Mouse (Mus musculus) midbrain, embryonic 12.5 days (tissue): ENCODE data around the gene Maml1. TPM values are rescaled to one million over a fixed set of nuclear protein-coding genes. Genes with fewer than 3 reads are reported as not detected.

Source experiments
- ATAC-seq: fragments of 200-750 bp; cut with Nextera tagmentation; 2 replicates; pipeline ENCODE4 v1.8.0; 2017; ENCODE audit warnings: low read depth, moderate TSS enrichment, moderate library complexity; ENCODE audit not compliant: low FRiP score
- H3K27ac ChIP-seq: fragments of 300-500 bp; sonication (generic); replicated peaks from 2 replicates; pipeline ENCODE4 v1.5.1; 2016; ENCODE audit warnings: mild to moderate bottlenecking
- H3K27me3 ChIP-seq: fragments of 300-500 bp; sonication (generic); 2 replicates; pipeline ENCODE4 v1.6.1; 2016; ENCODE audit warnings: mild to moderate bottlenecking
- H3K36me3 ChIP-seq: fragments of 300-500 bp; sonication (generic); 2 replicates; pipeline ENCODE4 v1.6.1; 2016
- H3K4me1 ChIP-seq: fragments of 300-500 bp; sonication (generic); 2 replicates; pipeline ENCODE4 v1.6.1; 2016
- H3K4me2 ChIP-seq: fragments of 300-500 bp; sonication (generic); replicated peaks from 2 replicates; pipeline ENCODE4 v1.6.1; 2016; ENCODE audit warnings: mild to moderate bottlenecking, moderate library complexity
- H3K4me3 ChIP-seq: fragments of 300-500 bp; sonication (generic); 2 replicates; pipeline ENCODE4 v1.5.1; 2016; ENCODE audit warnings: mild to moderate bottlenecking
- H3K9ac ChIP-seq: fragments of 300-500 bp; sonication (generic); replicated peaks from 2 replicates; pipeline ENCODE4 v1.6.1; 2016; ENCODE audit warnings: mild to moderate bottlenecking, moderate library complexity
- H3K9me3 ChIP-seq: fragments of 300-500 bp; sonication (generic); 2 replicates; pipeline ENCODE4 v1.6.1; 2016; ENCODE audit warnings: mild to moderate bottlenecking
- WGBS: fragments of 180-500 bp; shearing (Covaris S2); methylation state at CpG from one replicate; pipeline ENCODE4 v1.1.7; 2016; 5-methylcytosine and 5-hydroxymethylcytosine counted together
- polyA plus RNA-seq: library from polyadenylated mRNA; unstranded; fragments of >200 nt; fragmentation: Nextera tagmentation; extraction: Ambion mirVana; gene quantifications from 2 replicates; pipeline ENCODE4 v1.2.1, GENCODE M21; 2016

Maml1 gene
- 6.4 and 6.6 TPM in 2 replicates for polyA plus RNA-seq

GRCm38 (mm10) chr11:50292190-50292855 is at the start of gene Maml1:
TSS of gene Maml1 (minus strand) at chr11:50292311.
- Histone ChIP-seq H3K27ac (peak within 1 kb of the TSS; percentile 98), H3K4me3 (peak within 1 kb of the TSS; percentile 91), H3K4me1 (peaks cover 27% of the 10 kb centered on the region), H3K9me3 (no peaks in the 10 kb centered on the region), H3K36me3 (peaks cover 28% of the 10 kb centered on the region), H3K9ac (peak within 1 kb of the TSS; percentile 94), H3K4me2 (peak within 1 kb of the TSS; percentile 80), H3K27me3 (no peaks in the 10 kb centered on the region)
- ATAC-seq = peak; percentile 98
- WGBS = under 1% methylated on average over 45 of the region's 45 CpGs

- Histone ChIP-seq H3K4me3 (no peak overlapping the region), H3K27me3 (no peaks in the 10 kb centered on the region), H3K4me1 (no peaks in the 10 kb centered on the region), H3K36me3 (no peaks in the 10 kb centered on the region), H3K9me3 (no peaks in the 10 kb centered on the region), H3K9ac (no peak overlapping the region), H3K4me2 (no peak overlapping the region), H3K27ac (no peak overlapping the region)
- no peak for ATAC-seq
- WGBS = 58% methylated on average over 4 of the region's 4 CpGs
These were observed 44.8 kb upstream of the Maml1 start for GRCm38 (mm10) chr11:50336891-50337290.

GRCm38 (mm10) chr11:50336126-50336525 is 44.0 kb upstream of the Maml1 start:
- no peak overlapping the region for H3K27ac ChIP-seq
- no peaks in the 10 kb centered on the region for H3K4me1 ChIP-seq
- H3K27me3 ChIP-seq = no peaks in the 10 kb centered on the region
- WGBS = 52% methylated on average over 1 of the region's 1 CpGs
- H3K36me3 ChIP-seq = no peaks in the 10 kb centered on the region
- H3K4me3 ChIP-seq = no peak overlapping the region
- H3K9me3 ChIP-seq = no peaks in the 10 kb centered on the region
- no peak for ATAC-seq
- H3K9ac ChIP-seq = no peak overlapping the region
- no peak overlapping the region for H3K4me2 ChIP-seq

- Histone ChIP-seq H3K27me3 (no peaks in the 10 kb centered on the region), H3K4me1 (no peaks in the 10 kb centered on the region), H3K36me3 (peaks cover 9% of the 10 kb centered on the region), H3K27ac (no peak overlapping the region), H3K9ac (no peak overlapping the region), H3K4me2 (no peak overlapping the region), H3K4me3 (no peak overlapping the region), H3K9me3 (no peaks in the 10 kb centered on the region)
- ATAC-seq = no peak
- WGBS = 85% methylated on average over 3 of the region's 3 CpGs
These were observed 41.1 kb upstream of the Maml1 start for GRCm38 (mm10) chr11:50333181-50333580.

- no peak for ATAC-seq
- Histone ChIP-seq H3K9me3 (no peaks in the 10 kb centered on the region), H3K4me2 (no peak overlapping the region), H3K4me1 (peaks cover 12% of the 10 kb centered on the region), H3K9ac (no peak overlapping the region), H3K4me3 (no peak overlapping the region), H3K27me3 (no peaks in the 10 kb centered on the region), H3K36me3 (peaks cover 10% of the 10 kb centered on the region), H3K27ac (no peak overlapping the region)
- 95% methylated on average over 1 of the region's 1 CpGs for WGBS
These were observed 37.3 kb upstream of the Maml1 start for GRCm38 (mm10) chr11:50329378-50329777.

GRCm38 (mm10) chr11:50328075-50328625 is 36.0 kb upstream of the Maml1 start:
- H3K27me3 ChIP-seq = no peaks in the 10 kb centered on the region
- no peak overlapping the region for H3K27ac ChIP-seq
- no peaks in the 10 kb centered on the region for H3K9me3 ChIP-seq
- no peak overlapping the region for H3K9ac ChIP-seq
- no peak overlapping the region for H3K4me3 ChIP-seq
- peaks cover 24% of the 10 kb centered on the region for H3K4me1 ChIP-seq
- no peak for ATAC-seq
- peaks cover 10% of the 10 kb centered on the region for H3K36me3 ChIP-seq
- H3K4me2 ChIP-seq = no peak overlapping the region
- 98% methylated on average over 3 of the region's 3 CpGs for WGBS

GRCm38 (mm10) chr11:50326302-50326966 is 34.3 kb upstream of the Maml1 start:
- WGBS = 5% methylated on average over 7 of the region's 7 CpGs

GRCm38 (mm10) chr11:50325496-50326301 is 33.6 kb upstream of the Maml1 start, which contains the start of gene Canx:
TSS of gene Canx (minus strand) at chr11:50325673.
- Histone ChIP-seq H3K9ac (peak within 1 kb of the TSS; percentile 95), H3K36me3 (peaks cover 14% of the 10 kb centered on the region), H3K4me1 (peaks cover 33% of the 10 kb centered on the region), H3K4me2 (peak within 1 kb of the TSS; percentile 88), H3K27ac (peak within 1 kb of the TSS; percentile 89), H3K27me3 (no peaks in the 10 kb centered on the region), H3K9me3 (no peaks in the 10 kb centered on the region), H3K4me3 (peak within 1 kb of the TSS; percentile 91)
- under 1% methylated on average over 64 of the region's 64 CpGs for WGBS
- ATAC-seq = peak; percentile 99

More at GRCm38 (mm10) chr11:50326302-50326966, 34.3 kb upstream of the Maml1 start:
- peaks cover 33% of the 10 kb centered on the region for H3K4me1 ChIP-seq
- H3K9ac ChIP-seq = peak overlapping the region; percentile 68
- peak overlapping the region; percentile 85 for H3K27ac ChIP-seq
- ATAC-seq = no peak
- no peaks in the 10 kb centered on the region for H3K27me3 ChIP-seq
- peak overlapping the region; percentile 91 for H3K4me3 ChIP-seq
- peak overlapping the region; percentile 66 for H3K4me2 ChIP-seq
- peaks cover 14% of the 10 kb centered on the region for H3K36me3 ChIP-seq
- H3K9me3 ChIP-seq = no peaks in the 10 kb centered on the region

GRCm38 (mm10) chr11:50324751-50325471 is 32.8 kb upstream of the Maml1 start:
- Histone ChIP-seq H3K27me3 (no peaks in the 10 kb centered on the region), H3K4me2 (peak overlapping the region; percentile 88), H3K4me3 (peak overlapping the region; percentile 91), H3K9ac (peak overlapping the region; percentile 95), H3K4me1 (peaks cover 33% of the 10 kb centered on the region), H3K27ac (peak overlapping the region; percentile 89), H3K9me3 (no peaks in the 10 kb centered on the region), H3K36me3 (peaks cover 14% of the 10 kb centered on the region)
- peak; percentile 80 for ATAC-seq
- WGBS = 2% methylated on average over 29 of the region's 34 CpGs

GRCm38 (mm10) chr11:50323843-50324242 is 31.7 kb upstream of the Maml1 start:
- 59% methylated on average over 1 of the region's 1 CpGs for WGBS
- Histone ChIP-seq H3K27ac (no peak overlapping the region), H3K27me3 (no peaks in the 10 kb centered on the region), H3K9ac (peak overlapping the region; percentile 95), H3K4me1 (peaks cover 33% of the 10 kb centered on the region), H3K9me3 (no peaks in the 10 kb centered on the region), H3K36me3 (peaks cover 9% of the 10 kb centered on the region), H3K4me2 (peak overlapping the region; percentile 88), H3K4me3 (peak overlapping the region; percentile 91)
- ATAC-seq = no peak

GRCm38 (mm10) chr11:50322345-50322744 is 30.2 kb upstream of the Maml1 start:
- H3K4me2 ChIP-seq = no peak overlapping the region
- H3K9ac ChIP-seq = no peak overlapping the region
- no peaks in the 10 kb centered on the region for H3K27me3 ChIP-seq
- no peak for ATAC-seq
- no peaks in the 10 kb centered on the region for H3K9me3 ChIP-seq
- H3K36me3 ChIP-seq = 0 out of 2 replicates have a peak, but pooled peaks cover 3% of the 10 kb centered on the region
- no peak overlapping the region for H3K4me3 ChIP-seq
- no peak overlapping the region for H3K27ac ChIP-seq
- H3K4me1 ChIP-seq = peaks cover 33% of the 10 kb centered on the region
